Mouse (Mus musculus) megakaryocyte, embryonic 14.5 days (primary cell): ENCODE measurements around the gene Negr1. TPM values are rescaled to one million over a fixed set of nuclear protein-coding genes. Genes with fewer than 3 reads are reported as not detected.

Source experiments
- H3K27me3 ChIP-seq: replicated peaks from 2 replicates; pipeline ENCODE3; 2012; ENCODE audit warnings: inconsistent platforms
- H3K36me3 ChIP-seq: replicated peaks from 2 replicates; pipeline ENCODE3; 2012; ENCODE audit warnings: low read length, inconsistent platforms, mixed read lengths
- H3K4me1 ChIP-seq: 2 replicates; pipeline ENCODE4 v1.6.1; 2012; ENCODE audit warnings: inconsistent platforms
- H3K4me3 ChIP-seq: replicated peaks from 2 replicates; pipeline ENCODE3; 2012; ENCODE audit warnings: moderate library complexity, mild to moderate bottlenecking, inconsistent platforms
- H3K9me3 ChIP-seq: 2 replicates; pipeline ENCODE4 v1.6.1; 2012; ENCODE audit warnings: inconsistent platforms
- FLI1 ChIP-seq: IDR thresholded peaks from 2 replicates; pipeline ENCODE4 v1.6.1; 2012; ENCODE audit warnings: low read length, inconsistent platforms, mixed read lengths
- GATA1 ChIP-seq: IDR thresholded peaks from 3 replicates; pipeline ENCODE4 v1.6.1; 2012; ENCODE audit warnings: mixed read lengths, low read length, inconsistent platforms, borderline replicate concordance
- polyA plus RNA-seq: library from polyadenylated mRNA; stranded (reverse); fragments of >175 nt; gene quantifications from 2 replicates; pipeline ENCODE4 v1.2.3, GENCODE M21; 2012; ENCODE audit warnings: low replicate concordance; ENCODE audit not compliant: insufficient read depth

The Negr1 gene
- polyA plus RNA-seq, 1 experiment = not detected

- Histone ChIP-seq H3K4me1 (no peaks in the 10 kb centered on the region), H3K9me3 (0 out of 2 replicates have a peak, but pooled peaks cover 6% of the 10 kb centered on the region), H3K4me3 (no peak overlapping the region), H3K36me3 (no peaks in the 10 kb centered on the region), H3K27me3 (no peaks in the 10 kb centered on the region)
- no peak for TF ChIP-seq GATA1
- no peak for TF ChIP-seq FLI1
Measured at GRCm38 (mm10) chr3:156923159-156923558, 361.6 kb downstream of the Negr1 start.

GRCm38 (mm10) chr3:156925102-156925501, 363.5 kb downstream of the Negr1 start:
- Histone ChIP-seq H3K4me3 (no peak overlapping the region), H3K9me3 (peaks cover 9% of the 10 kb centered on the region; the same call in 1 of the 2 replicates), H3K4me1 (no peaks in the 10 kb centered on the region), H3K36me3 (no peaks in the 10 kb centered on the region), H3K27me3 (no peaks in the 10 kb centered on the region)
- TF ChIP-seq GATA1 (no peak), FLI1 (no peak)

- no peaks in the 10 kb centered on the region for H3K27me3 ChIP-seq
- H3K9me3 ChIP-seq = peaks cover 9% of the 10 kb centered on the region; the same call in 1 of the 2 replicates
- TF ChIP-seq GATA1 = no peak
- TF ChIP-seq FLI1 = no peak
- H3K4me3 ChIP-seq = no peak overlapping the region
- H3K4me1 ChIP-seq = no peaks in the 10 kb centered on the region
- H3K36me3 ChIP-seq = no peaks in the 10 kb centered on the region
Measured at GRCm38 (mm10) chr3:156928396-156929061, 366.9 kb downstream of the Negr1 start.

- Histone ChIP-seq H3K9me3 (peaks cover 9% of the 10 kb centered on the region; the same call in 1 of the 2 replicates), H3K36me3 (no peaks in the 10 kb centered on the region), H3K27me3 (no peaks in the 10 kb centered on the region), H3K4me3 (no peak overlapping the region), H3K4me1 (no peaks in the 10 kb centered on the region)
- TF ChIP-seq FLI1 (no peak), GATA1 (no peak)
Measured at GRCm38 (mm10) chr3:156929062-156929397, 367.4 kb downstream of the Negr1 start.

- H3K36me3 ChIP-seq = no peaks in the 10 kb centered on the region
- H3K4me1 ChIP-seq = no peaks in the 10 kb centered on the region
- no peak overlapping the region for H3K4me3 ChIP-seq
- peaks cover 9% of the 10 kb centered on the region; the same call in 1 of the 2 replicates for H3K9me3 ChIP-seq
- no peak for TF ChIP-seq FLI1
- TF ChIP-seq GATA1 = no peak
- no peaks in the 10 kb centered on the region for H3K27me3 ChIP-seq
Measured at GRCm38 (mm10) chr3:156929677-156930440, 368.3 kb downstream of the Negr1 start.

- no peak overlapping the region for H3K4me3 ChIP-seq
- peaks cover 9% of the 10 kb centered on the region; the same call in 1 of the 2 replicates for H3K9me3 ChIP-seq
- TF ChIP-seq GATA1 (no peak), FLI1 (no peak)
- no peaks in the 10 kb centered on the region for H3K36me3 ChIP-seq
- no peaks in the 10 kb centered on the region for H3K27me3 ChIP-seq
- H3K4me1 ChIP-seq = no peaks in the 10 kb centered on the region
Measured at GRCm38 (mm10) chr3:156931011-156931410, 369.4 kb downstream of the Negr1 start.

GRCm38 (mm10) chr3:156931540-156931939, 369.9 kb downstream of the Negr1 start:
- no peaks in the 10 kb centered on the region for H3K27me3 ChIP-seq
- TF ChIP-seq FLI1 = no peak
- no peak for TF ChIP-seq GATA1
- H3K4me1 ChIP-seq = no peaks in the 10 kb centered on the region

GRCm38 (mm10) chr3:156934778-156935290, 373.2 kb downstream of the Negr1 start:
- Histone ChIP-seq H3K9me3 (no peaks in the 10 kb centered on the region), H3K4me3 (no peak overlapping the region), H3K4me1 (no peaks in the 10 kb centered on the region), H3K27me3 (no peaks in the 10 kb centered on the region), H3K36me3 (no peaks in the 10 kb centered on the region)
- TF ChIP-seq FLI1 (no peak), GATA1 (no peak)

More at GRCm38 (mm10) chr3:156931540-156931939, 369.9 kb downstream of the Negr1 start:
- H3K4me3 ChIP-seq = no peak overlapping the region
- no peaks in the 10 kb centered on the region for H3K36me3 ChIP-seq
- peaks cover 7% of the 10 kb centered on the region; the same call in 1 of the 2 replicates for H3K9me3 ChIP-seq

- Histone ChIP-seq H3K9me3 (peaks cover 6% of the 10 kb centered on the region), H3K4me3 (no peak overlapping the region), H3K36me3 (no peaks in the 10 kb centered on the region), H3K4me1 (no peaks in the 10 kb centered on the region), H3K27me3 (no peaks in the 10 kb centered on the region)
- TF ChIP-seq GATA1 (no peak), FLI1 (no peak)
Measured at GRCm38 (mm10) chr3:156947404-156947803, 385.8 kb downstream of the Negr1 start.

- Histone ChIP-seq H3K4me3 (no peak overlapping the region), H3K9me3 (peaks cover 11% of the 10 kb centered on the region), H3K4me1 (no peaks in the 10 kb centered on the region), H3K36me3 (no peaks in the 10 kb centered on the region), H3K27me3 (no peaks in the 10 kb centered on the region)
- no peak for TF ChIP-seq FLI1
- no peak for TF ChIP-seq GATA1
Measured at GRCm38 (mm10) chr3:156952970-156953369, 391.4 kb downstream of the Negr1 start.
